Mouse (Mus musculus): ENCODE results near the gene Macrod1. TPM values are rescaled to one million over a fixed set of nuclear protein-coding genes. Genes with fewer than 3 reads are reported as not detected.
A peak's percentile ranks its signal among the peaks of the same experiment; 100 is the strongest.

Gene Macrod1
- polyA plus RNA-seq, 1 experiment from 2014 or later: 3.4 TPM

DNA sequence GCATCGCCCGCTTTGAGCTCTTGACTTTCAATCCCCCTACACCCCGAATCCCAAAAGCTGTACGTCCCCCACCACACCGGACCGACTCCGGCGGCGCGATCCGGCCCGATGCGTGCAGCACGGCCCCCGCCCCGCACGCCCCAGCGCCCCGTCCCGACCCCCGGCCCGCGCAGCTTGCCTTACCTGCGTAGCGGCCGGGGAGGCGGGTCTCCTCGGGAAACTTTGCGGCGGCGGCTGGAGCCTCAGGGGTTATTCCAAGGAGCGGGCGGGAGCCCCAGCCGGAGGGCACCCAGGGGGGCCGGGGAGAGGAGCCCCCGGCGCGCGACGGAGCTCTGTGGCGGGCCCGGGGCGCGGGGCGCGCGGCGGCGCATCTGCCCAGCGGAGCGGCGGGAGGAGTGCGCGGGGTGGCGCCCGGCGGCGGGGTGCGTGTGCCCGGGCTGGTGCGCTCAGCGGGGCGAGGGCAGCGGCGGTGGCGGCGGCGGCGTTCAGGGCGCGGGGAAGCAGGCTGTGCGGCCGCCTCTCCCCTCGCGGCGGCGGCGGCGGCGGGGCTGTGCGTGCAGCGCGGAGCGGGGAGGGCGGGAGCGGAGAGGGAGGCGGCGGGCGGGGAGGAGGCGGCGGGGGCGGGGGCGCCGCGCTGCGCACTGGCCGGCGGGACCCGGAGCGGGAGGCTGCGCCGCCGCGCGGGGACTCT, 109.0 kb downstream of the Macrod1 start:
- Histone ChIP-seq H3K36me3 (no peaks in the 10 kb centered on the region), H3K4me1 (replicated peaks) (peaks cover 77% of the 10 kb centered on the region), H3K4me3 (peak overlapping the region; percentile 78), H3K27ac (peak overlapping the region; percentile 86), H3K27me3 (ENCODE audit: insufficient read depth, poor library complexity, severe bottlenecking) (peaks cover 100% of the 10 kb centered on the region), H3K9me3 (no peaks in the 10 kb centered on the region)
- 2% methylated on average over 94 of the region's 105 CpGs for WGBS
- DNase-seq (ENCODE audit: low spot score): peak; percentile 57

DNA sequence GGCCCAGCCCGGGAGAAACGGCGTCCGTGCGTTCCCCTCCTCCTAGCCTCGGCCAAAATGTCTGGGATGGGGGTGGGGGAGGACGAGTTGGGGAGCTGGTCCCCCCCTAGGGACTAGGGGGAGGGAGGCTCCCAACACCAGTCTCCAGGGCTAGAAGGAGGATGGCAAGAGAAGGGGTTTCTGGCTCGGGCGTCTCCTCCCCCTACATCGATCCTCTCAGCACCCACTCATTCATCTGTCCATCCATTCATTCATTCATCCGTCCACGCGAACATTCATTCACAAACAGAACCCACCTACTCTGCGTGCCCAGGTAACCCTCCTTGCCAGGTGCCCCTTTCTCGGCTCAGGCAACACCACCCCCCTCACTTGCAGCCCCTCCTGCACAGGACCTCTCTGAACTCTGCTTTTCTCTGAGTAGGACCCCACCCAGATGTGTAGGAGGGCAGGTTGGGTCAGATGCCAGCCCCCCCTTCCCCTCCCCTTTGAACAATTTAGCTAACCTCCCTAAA, 109.6 kb downstream of the Macrod1 start:
- H3K9me3 ChIP-seq: no peaks in the 10 kb centered on the region
- H3K27me3 ChIP-seq (ENCODE audit: insufficient read depth, poor library complexity, severe bottlenecking): peaks cover 96% of the 10 kb centered on the region
- H3K4me3 ChIP-seq: peak overlapping the region; percentile 78
- peak overlapping the region; percentile 86 for H3K27ac ChIP-seq
- WGBS: 2% methylated on average over 15 of the region's 15 CpGs
- no peak for DNase-seq (ENCODE audit: low spot score)
- no peaks in the 10 kb centered on the region for H3K36me3 ChIP-seq
- peaks cover 78% of the 10 kb centered on the region for H3K4me1 ChIP-seq (replicated peaks)

DNA sequence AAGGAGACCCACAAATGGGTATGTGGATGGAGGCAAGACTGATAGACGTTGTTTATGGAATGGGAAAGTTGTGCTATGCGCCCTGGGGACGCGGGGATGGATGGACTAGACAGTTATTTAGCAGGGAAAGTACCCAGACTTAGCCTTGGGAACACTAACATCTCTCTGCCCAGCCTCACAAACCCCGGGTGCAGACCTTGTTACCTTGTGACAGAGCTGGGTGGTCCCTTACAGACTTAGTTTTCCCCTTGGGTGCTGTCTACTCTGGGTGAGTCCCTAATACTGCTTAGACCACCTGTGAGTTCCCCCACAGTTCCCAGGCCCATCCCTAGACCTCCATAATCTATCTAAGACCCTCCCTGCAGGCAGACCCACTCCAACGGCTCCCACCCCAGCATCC, 110.2 kb downstream of the Macrod1 start:
- Histone ChIP-seq H3K36me3 (no peaks in the 10 kb centered on the region), H3K27ac (no peak overlapping the region), H3K4me3 (peak overlapping the region; percentile 78; the same call in 1 of the 2 replicates), H3K4me1 (replicated peaks) (peaks cover 80% of the 10 kb centered on the region), H3K27me3 (ENCODE audit: insufficient read depth, poor library complexity, severe bottlenecking) (peaks cover 91% of the 10 kb centered on the region), H3K9me3 (no peaks in the 10 kb centered on the region)
- WGBS: 14% methylated on average over 6 of the region's 6 CpGs
- DNase-seq (ENCODE audit: low spot score): no peak

DNA sequence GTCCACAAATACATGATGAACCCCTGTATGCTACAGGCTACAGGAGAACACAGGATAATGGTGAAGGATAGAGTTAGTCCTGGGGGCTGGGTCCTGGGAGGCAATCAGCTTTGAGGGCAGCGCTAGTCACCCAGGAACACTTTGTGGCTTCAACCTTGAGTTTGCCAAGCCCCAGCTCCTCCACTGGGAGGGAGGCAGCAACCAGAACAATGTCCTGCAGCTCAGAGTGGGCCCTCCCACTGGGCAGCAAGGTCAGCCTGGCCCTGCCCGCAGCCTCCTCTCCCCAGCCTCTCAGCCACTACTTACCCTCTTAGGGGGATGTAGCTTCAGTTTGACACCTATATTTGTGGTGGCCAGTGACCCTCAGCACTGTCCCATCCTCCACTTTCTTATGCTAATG, 111.8 kb downstream of the Macrod1 start:
- peaks cover 83% of the 10 kb centered on the region for H3K4me1 ChIP-seq (replicated peaks)
- H3K9me3 ChIP-seq: no peaks in the 10 kb centered on the region
- no peak for DNase-seq (ENCODE audit: low spot score)
- no peaks in the 10 kb centered on the region for H3K36me3 ChIP-seq
- 0 out of 2 replicates have a peak overlapping the region, but pooled peaks have one; percentile 3 for H3K27ac ChIP-seq
- 26% methylated on average over 2 of the region's 2 CpGs for WGBS
- H3K4me3 ChIP-seq: no peak overlapping the region
- H3K27me3 ChIP-seq (ENCODE audit: insufficient read depth, poor library complexity, severe bottlenecking): peaks cover 85% of the 10 kb centered on the region

DNA sequence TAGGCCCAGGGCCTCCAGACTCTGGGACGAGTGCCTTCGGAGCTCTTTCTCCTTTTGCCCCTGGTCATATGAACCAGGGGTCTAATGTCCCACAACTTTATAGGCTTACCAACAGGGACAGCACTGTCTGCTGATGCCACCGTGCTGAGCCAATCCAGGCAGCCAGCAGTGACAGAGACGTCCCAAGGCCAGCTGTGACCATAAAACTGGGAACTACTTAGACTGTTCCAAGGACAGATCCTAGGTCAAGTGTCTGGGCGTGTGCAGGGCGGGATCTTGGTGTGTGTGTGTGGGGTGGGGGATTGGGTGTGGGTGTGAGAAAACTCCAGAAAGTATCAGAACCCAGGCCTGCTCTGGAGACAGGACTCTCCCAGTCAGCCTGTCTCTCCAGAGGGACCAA, 114.3 kb downstream of the Macrod1 start:
- Histone ChIP-seq H3K4me1 (replicated peaks) (peaks cover 63% of the 10 kb centered on the region), H3K27me3 (ENCODE audit: insufficient read depth, poor library complexity, severe bottlenecking) (peaks cover 80% of the 10 kb centered on the region), H3K9me3 (no peaks in the 10 kb centered on the region), H3K36me3 (no peaks in the 10 kb centered on the region), H3K4me3 (peak overlapping the region; percentile 32; the same call in 1 of the 2 replicates), H3K27ac (peak overlapping the region; percentile 88)
- 75% methylated on average over 6 of the region's 6 CpGs for WGBS
- DNase-seq (ENCODE audit: low spot score): no peak

DNA sequence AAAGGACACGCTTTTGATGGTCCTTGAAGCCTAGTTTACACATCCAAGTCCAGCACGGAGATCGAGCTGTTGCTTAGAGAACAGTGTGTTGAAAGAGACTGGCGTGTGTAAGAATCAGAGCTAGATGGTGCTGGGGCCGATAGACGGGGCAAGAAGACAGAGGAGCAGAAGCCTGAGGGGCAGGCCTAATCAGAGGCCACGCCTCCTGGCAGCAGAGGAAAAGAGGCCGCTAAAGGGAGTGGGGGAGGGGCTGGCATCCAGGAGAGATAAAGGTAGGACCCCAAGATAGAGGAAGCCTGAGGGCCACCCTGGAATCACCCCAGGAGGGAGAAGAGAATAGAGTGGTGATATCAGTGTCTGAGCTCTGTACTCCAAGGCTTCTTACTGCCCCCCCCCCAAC, 114.8 kb downstream of the Macrod1 start:
- peak; percentile 50 for DNase-seq (ENCODE audit: low spot score)
- Histone ChIP-seq H3K4me3 (peak overlapping the region; percentile 32), H3K9me3 (no peaks in the 10 kb centered on the region), H3K27me3 (ENCODE audit: insufficient read depth, poor library complexity, severe bottlenecking) (peaks cover 80% of the 10 kb centered on the region), H3K36me3 (no peaks in the 10 kb centered on the region), H3K27ac (peak overlapping the region; percentile 88), H3K4me1 (replicated peaks) (peaks cover 63% of the 10 kb centered on the region)
- WGBS: 7% methylated on average over 8 of the region's 8 CpGs

DNA sequence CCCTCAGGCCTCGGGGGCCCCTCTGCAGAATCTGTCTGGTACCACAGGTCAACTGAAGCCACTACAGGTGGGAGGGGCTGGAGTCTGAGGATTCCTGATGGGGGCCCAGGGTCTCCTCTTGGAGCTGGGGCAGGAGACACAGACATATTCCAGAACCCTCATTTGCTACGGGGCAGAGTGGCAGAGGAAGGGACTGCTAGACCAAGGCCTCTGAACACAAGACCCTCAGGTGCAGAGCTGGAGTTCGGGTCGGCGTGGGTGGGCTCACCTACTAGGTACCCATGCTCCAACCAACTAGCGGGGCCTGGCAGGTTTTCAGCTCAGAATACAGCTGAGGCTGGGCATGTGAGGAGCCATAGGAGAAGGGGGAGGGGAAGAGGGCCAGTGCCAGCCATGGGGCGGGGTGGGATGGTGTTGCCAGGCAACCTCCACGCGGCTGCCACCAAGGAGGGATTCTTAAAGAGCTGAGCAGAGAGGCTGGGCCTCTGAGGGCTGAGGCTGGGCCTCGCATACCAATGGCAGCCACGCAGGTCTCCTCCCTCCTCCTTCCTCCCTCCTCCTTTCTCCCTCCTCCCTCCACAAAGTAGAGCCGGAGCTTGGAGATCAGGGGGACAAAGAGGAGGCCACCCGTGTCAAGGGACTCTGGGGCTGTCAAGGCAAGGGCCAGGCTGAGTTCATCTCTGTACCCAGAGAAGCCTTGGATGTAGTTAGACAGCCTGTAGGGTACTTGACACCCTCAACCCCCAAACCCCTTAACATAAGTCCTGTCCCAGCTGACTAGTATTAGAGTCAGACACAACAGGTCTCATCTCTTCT, 115.6 kb downstream of the Macrod1 start:
- peaks cover 61% of the 10 kb centered on the region for H3K4me1 ChIP-seq (replicated peaks)
- DNase-seq (ENCODE audit: low spot score): peak; percentile 83
- peak overlapping the region; percentile 88 for H3K27ac ChIP-seq
- H3K4me3 ChIP-seq: peak overlapping the region; percentile 32
- H3K27me3 ChIP-seq (ENCODE audit: insufficient read depth, poor library complexity, severe bottlenecking): peaks cover 75% of the 10 kb centered on the region
- no peaks in the 10 kb centered on the region for H3K36me3 ChIP-seq
- 15% methylated on average over 13 of the region's 13 CpGs for WGBS
- no peaks in the 10 kb centered on the region for H3K9me3 ChIP-seq

DNA sequence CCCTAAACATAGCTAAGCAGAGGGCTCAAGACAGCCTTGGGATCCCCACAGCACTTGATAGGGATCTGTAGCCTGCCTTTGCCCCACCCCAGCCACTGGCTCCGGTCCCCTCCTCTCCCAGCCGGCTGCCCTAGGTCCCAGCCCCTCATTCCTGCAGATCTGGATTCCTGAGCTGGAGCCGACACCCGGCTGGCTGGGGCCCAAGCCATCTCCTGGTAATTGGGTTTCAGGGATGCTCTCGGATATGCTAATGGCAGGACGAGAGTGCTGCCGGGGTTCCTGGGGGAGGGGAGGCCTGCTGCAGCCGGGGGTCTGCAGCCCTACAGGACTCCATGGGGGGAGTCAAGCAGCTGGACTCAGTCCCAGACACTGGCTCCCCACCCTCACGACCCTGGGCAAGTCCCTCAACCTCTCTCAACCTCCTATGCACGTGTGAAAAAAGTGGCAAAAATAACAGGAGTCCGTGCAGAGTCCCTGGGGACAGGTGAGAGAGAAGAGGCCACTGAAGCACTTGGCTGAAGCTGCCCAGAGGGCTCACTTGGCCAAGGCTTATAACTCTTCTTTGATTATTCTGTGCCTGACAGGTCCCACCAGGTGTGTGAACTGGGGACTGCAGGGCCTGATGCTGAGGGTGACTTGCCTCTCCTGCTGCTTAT, 119.6 kb downstream of the Macrod1 start:
- Histone ChIP-seq H3K27ac (peak overlapping the region; percentile 62; the same call in 1 of the 2 replicates), H3K27me3 (ENCODE audit: insufficient read depth, poor library complexity, severe bottlenecking) (peaks cover 77% of the 10 kb centered on the region), H3K4me1 (replicated peaks) (peaks cover 68% of the 10 kb centered on the region), H3K4me3 (no peak overlapping the region), H3K36me3 (no peaks in the 10 kb centered on the region), H3K9me3 (no peaks in the 10 kb centered on the region)
- no peak for DNase-seq (ENCODE audit: low spot score)
- 12% methylated on average over 11 of the region's 11 CpGs for WGBS

DNA sequence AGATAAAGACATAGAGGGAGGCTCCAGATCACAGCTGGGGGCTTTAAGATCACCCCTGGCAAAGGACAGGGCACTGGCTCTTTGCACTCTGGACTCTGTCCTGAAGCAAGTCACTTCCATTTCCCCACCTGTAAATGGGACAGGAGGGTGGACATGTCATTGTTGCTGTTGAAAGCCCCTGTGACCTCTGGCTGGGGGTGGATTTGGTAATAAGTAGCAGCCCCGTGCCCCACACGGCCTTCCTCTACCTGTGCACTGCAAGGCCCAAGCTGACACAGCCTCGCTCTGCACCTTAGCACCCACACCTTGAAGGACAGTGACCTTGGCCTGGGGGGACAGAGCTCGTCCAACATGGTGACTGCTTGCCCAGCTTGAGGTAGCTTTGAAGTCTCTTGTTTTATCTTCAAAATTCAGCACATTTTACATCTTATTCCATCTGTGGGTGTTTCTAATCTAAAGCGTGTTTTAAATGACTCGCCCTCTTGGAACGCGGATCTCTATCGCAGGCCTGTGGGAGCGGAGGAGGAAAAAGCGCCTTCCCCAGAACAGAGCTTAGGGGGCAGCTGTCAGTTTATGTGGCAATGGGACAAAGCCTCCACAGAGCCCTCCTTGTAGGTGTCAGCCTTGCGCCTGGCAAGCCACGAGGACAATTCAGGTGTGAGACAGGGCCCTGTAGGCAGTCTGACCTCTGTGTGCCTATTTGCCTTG, 121.3 kb downstream of the Macrod1 start:
- Histone ChIP-seq H3K36me3 (no peaks in the 10 kb centered on the region), H3K27me3 (ENCODE audit: insufficient read depth, poor library complexity, severe bottlenecking) (peaks cover 89% of the 10 kb centered on the region), H3K4me1 (replicated peaks) (peaks cover 68% of the 10 kb centered on the region), H3K9me3 (no peaks in the 10 kb centered on the region), H3K4me3 (no peak overlapping the region), H3K27ac (0 out of 2 replicates have a peak overlapping the region, but pooled peaks have one; percentile 13)
- DNase-seq (ENCODE audit: low spot score): no peak
- 54% methylated on average over 13 of the region's 13 CpGs for WGBS

DNA sequence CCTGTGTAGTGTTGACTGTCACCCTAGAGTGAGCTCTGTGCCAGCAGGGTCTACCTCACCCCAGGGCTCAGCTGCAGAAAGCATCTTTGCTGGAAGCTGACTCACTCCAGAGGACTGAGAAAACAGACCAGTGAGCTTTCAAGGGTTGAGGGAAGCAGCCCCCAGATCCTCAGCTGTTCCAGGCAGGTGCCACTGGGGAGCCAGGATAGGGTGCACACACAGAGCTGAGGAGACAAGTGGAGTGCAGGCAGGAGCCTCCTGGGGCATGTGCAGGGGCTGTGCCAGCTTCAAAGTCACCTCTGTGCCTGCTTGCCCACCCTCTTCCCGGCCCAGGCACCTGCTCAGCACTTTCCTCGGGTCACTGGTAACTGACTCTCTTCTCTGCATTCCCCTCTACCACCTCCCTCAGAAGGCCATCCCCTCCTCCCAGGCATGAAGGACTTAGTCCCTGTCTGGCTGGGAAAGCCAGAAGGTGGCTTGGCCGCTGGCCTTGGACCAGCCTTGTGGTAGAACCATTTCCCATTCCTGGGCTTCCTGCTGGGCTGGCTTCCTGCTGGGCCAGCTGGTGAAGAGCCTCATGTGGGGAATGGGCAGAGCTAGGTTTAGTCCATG, 122.3 kb downstream of the Macrod1 start:
- peaks cover 89% of the 10 kb centered on the region for H3K27me3 ChIP-seq (ENCODE audit: insufficient read depth, poor library complexity, severe bottlenecking)
- peaks cover 74% of the 10 kb centered on the region for H3K4me1 ChIP-seq (replicated peaks)

DNA sequence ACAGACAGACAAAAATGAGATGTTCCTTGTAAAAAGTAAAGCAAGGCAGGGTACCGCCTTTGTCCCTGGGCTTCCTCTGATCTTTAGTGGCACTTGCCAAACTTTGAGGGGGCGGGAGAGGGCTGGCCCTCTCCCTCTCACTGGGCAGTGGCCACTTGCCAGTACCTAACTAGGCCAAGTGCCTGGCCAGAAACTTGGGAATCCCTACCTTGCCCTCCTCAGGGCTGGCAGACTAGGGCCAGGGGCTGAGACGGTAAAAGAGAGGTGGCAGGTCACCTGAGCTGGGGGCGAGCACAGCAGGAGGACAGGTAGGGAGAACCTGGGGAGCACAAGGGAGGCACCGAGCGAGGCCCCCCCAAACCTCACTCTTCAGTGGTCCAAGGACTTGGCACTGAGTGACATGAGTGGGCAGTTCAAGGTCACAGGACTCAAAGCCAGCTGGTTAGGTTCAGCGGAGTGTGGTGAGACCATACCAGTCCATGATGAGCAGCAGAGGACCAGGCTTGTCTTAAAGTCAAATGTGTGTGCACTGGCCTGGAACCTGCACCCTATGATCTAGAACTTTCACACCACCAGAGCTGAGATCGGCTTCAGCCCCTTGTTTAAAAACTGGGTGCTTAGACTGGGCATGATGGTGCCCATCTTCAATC, 124.3 kb downstream of the Macrod1 start:
- WGBS: 77% methylated on average over 8 of the region's 8 CpGs
- Histone ChIP-seq H3K9me3 (no peaks in the 10 kb centered on the region), H3K27me3 (ENCODE audit: insufficient read depth, poor library complexity, severe bottlenecking) (peaks cover 92% of the 10 kb centered on the region), H3K27ac (no peak overlapping the region), H3K36me3 (no peaks in the 10 kb centered on the region), H3K4me3 (no peak overlapping the region), H3K4me1 (replicated peaks) (peaks cover 86% of the 10 kb centered on the region)
- no peak for DNase-seq (ENCODE audit: low spot score)

More for the DNA sequence above, 122.3 kb downstream of the Macrod1 start:
- no peak overlapping the region for H3K4me3 ChIP-seq
- DNase-seq (ENCODE audit: low spot score): no peak
- H3K27ac ChIP-seq: peak overlapping the region; percentile 45
- 45% methylated on average over 3 of the region's 3 CpGs for WGBS
- no peaks in the 10 kb centered on the region for H3K36me3 ChIP-seq
- no peaks in the 10 kb centered on the region for H3K9me3 ChIP-seq
